9 mouse cellular contexts compared by ENCODE assay signal in genomic region chr4:117373324-117374077, GRCm38 (mm10).
DNase-seq lines count a peak whose midpoint lies in the region; ATAC-seq and TF ChIP-seq lines count a peak whose summit lies in the region.
"Had no signal": no experiment of that assay in that cellular context is flagged by ENCODE, and none has a peak within 500 bp of the region (broad histone marks: within the 10 kb centered on the region; RNA-seq: fewer than 3 reads in every experiment).

No protein-coding gene starts in this region.

- DNase-seq in heart, adult 9 months (ENCODE audit: low spot score in 2 of 2), result no peak
- DNase-seq in R1 (ENCODE audit: low read depth, low spot score), result peak; percentile 100
- DNase-seq in forebrain, postnatal 0 days, result peak; percentile 60
- no peak for DNase-seq in layer of hippocampus, adult 9-11 months
- DNase-seq in ovary, postnatal 10 days (ENCODE audit: low spot score), result no peak

- no peak overlapping the region for H3K27ac ChIP-seq in heart, embryonic 14.5 days (replicated peaks in 1 of 2; ENCODE audit: control insufficient read depth in 1 of 2, insufficient read depth in 1 of 2, low read depth in 2 of 2, low read length in 2 of 2)
- H3K27ac ChIP-seq in forebrain, postnatal 0 days (ENCODE audit: low read depth, low read length), result 0 out of 2 replicates have a peak overlapping the region, but pooled peaks have one; percentile 4
- H3K27ac ChIP-seq in midbrain, embryonic 12.5 days (replicated peaks), result peak overlapping the region; percentile 66
- H3K27ac ChIP-seq: macrophage had no signal

- H3K9ac ChIP-seq in heart, embryonic 14.5 days (ENCODE audit: low read length), result no peak overlapping the region
- peak overlapping the region; percentile 14; the same call in 1 of the 2 replicates for H3K9ac ChIP-seq in forebrain, postnatal 0 days
- H3K9ac ChIP-seq in midbrain, embryonic 12.5 days (replicated peaks), result 0 out of 2 replicates have a peak overlapping the region, but pooled peaks have one; percentile 28

- no peak for TF ChIP-seq CTCF in forebrain, postnatal 0 days (IDR thresholded peaks at IDR 0.05; ENCODE audit: low read depth)

- H3K27me3 ChIP-seq in heart, embryonic 14.5 days (ENCODE audit: control insufficient read depth, insufficient read depth, low read length), result peaks cover 22% of the 10 kb centered on the region
- H3K27me3 ChIP-seq in forebrain, postnatal 0 days (ENCODE audit: insufficient read depth, low read length), result no peaks in the 10 kb centered on the region
- H3K27me3 ChIP-seq in midbrain, embryonic 12.5 days, result peaks cover 93% of the 10 kb centered on the region

- peak overlapping the region; percentile 31 for H3K4me2 ChIP-seq in heart, embryonic 14.5 days (ENCODE audit: low read length)
- peak overlapping the region; percentile 42 for H3K4me2 ChIP-seq in forebrain, postnatal 0 days (ENCODE audit: low read depth)
- H3K4me2 ChIP-seq in midbrain, embryonic 12.5 days (replicated peaks), result peak overlapping the region; percentile 45

- ATAC-seq in heart, embryonic 14.5 days (ENCODE audit: insufficient number of reproducible peaks, insufficient read depth, low FRiP score, low read depth), result no peak
- ATAC-seq in forebrain, postnatal 0 days, result peak; percentile 87
- peak; percentile 92 for ATAC-seq in midbrain, embryonic 12.5 days (ENCODE audit: low FRiP score, low read depth)
- no peak for ATAC-seq in CD4-positive, CD25-positive, alpha-beta regulatory T cell, adult 4 months

- no peaks in the 10 kb centered on the region for H3K9me3 ChIP-seq in heart, embryonic 14.5 days (ENCODE audit: control insufficient read depth, low read length)
- no peaks in the 10 kb centered on the region for H3K9me3 ChIP-seq in forebrain, postnatal 0 days (ENCODE audit: low read length)
- H3K9me3 ChIP-seq in midbrain, embryonic 12.5 days, result no peaks in the 10 kb centered on the region

- H3K36me3 ChIP-seq in heart, embryonic 14.5 days (ENCODE audit: control insufficient read depth, insufficient read depth, low read length), result no peaks in the 10 kb centered on the region
- no peaks in the 10 kb centered on the region for H3K36me3 ChIP-seq in forebrain, postnatal 0 days (ENCODE audit: insufficient read depth)
- H3K36me3 ChIP-seq in midbrain, embryonic 12.5 days, result no peaks in the 10 kb centered on the region

- WGBS in heart, embryonic 14.5 days, result 19% methylated on average over 13 of the region's 16 CpGs
- WGBS in forebrain, postnatal 0 days, result 9% methylated on average over 15 of the region's 16 CpGs
- WGBS in midbrain, embryonic 12.5 days, result under 1% methylated on average over 12 of the region's 16 CpGs

- peaks cover 5 to 6% of the 10 kb centered on the region in 2 experiments; a peak in 2 of 4 replicates for H3K4me1 ChIP-seq in heart, embryonic 14.5 days (ENCODE audit: control insufficient read depth in 2 of 2, insufficient read depth in 2 of 2, low read length in 2 of 2)
- H3K4me1 ChIP-seq in forebrain, postnatal 0 days (ENCODE audit: insufficient read depth), result peaks cover 6% of the 10 kb centered on the region; the same call in 1 of the 2 replicates
- peaks cover 50% of the 10 kb centered on the region for H3K4me1 ChIP-seq in midbrain, embryonic 12.5 days

- no peak overlapping the region for H3K4me3 ChIP-seq in heart, embryonic 14.5 days (ENCODE audit: control insufficient read depth in 1 of 2, insufficient read depth in 1 of 2, low read depth in 1 of 2, low read length in 2 of 2)
- peak overlapping the region; percentile 8; the same call in 1 of the 2 replicates for H3K4me3 ChIP-seq in forebrain, postnatal 0 days (ENCODE audit: low read depth, low read length)
- H3K4me3 ChIP-seq in midbrain, embryonic 12.5 days, result peak overlapping the region; percentile 13

Comparison
In these comparisons a context has a peak if more than half of its experiments do, and no peak if none do; other contexts are left out.
1. ATAC-seq: peak in forebrain, postnatal 0 days (single experiment) and midbrain, embryonic 12.5 days (single experiment); none in heart, embryonic 14.5 days (single experiment) and CD4-positive, CD25-positive, alpha-beta regulatory T cell, adult 4 months (single experiment).
2. H3K27ac ChIP-seq: peak in forebrain, postnatal 0 days (single experiment) and midbrain, embryonic 12.5 days (single experiment); none in heart, embryonic 14.5 days (0 of 2).
3. H3K4me3 ChIP-seq: peak in forebrain, postnatal 0 days (single experiment) and midbrain, embryonic 12.5 days (single experiment); none in heart, embryonic 14.5 days (0 of 2).
4. DNase-seq: peak in R1 (single experiment) and forebrain, postnatal 0 days (single experiment); none in heart, adult 9 months (0 of 2), layer of hippocampus, adult 9-11 months (single experiment) and ovary, postnatal 10 days (single experiment).
5. Peak in every context shown above with its lines, with median percentiles within 50 percentile points of each other: H3K4me2 ChIP-seq.